Mouse (Mus musculus): ENCODE results near the gene Hils1. TPM values are rescaled to one million over a fixed set of nuclear protein-coding genes. Genes with fewer than 3 reads are reported as not detected.

Gene Hils1
- polyA plus RNA-seq, 1 experiment from 2014 or later, result 0.61 TPM

DNA sequence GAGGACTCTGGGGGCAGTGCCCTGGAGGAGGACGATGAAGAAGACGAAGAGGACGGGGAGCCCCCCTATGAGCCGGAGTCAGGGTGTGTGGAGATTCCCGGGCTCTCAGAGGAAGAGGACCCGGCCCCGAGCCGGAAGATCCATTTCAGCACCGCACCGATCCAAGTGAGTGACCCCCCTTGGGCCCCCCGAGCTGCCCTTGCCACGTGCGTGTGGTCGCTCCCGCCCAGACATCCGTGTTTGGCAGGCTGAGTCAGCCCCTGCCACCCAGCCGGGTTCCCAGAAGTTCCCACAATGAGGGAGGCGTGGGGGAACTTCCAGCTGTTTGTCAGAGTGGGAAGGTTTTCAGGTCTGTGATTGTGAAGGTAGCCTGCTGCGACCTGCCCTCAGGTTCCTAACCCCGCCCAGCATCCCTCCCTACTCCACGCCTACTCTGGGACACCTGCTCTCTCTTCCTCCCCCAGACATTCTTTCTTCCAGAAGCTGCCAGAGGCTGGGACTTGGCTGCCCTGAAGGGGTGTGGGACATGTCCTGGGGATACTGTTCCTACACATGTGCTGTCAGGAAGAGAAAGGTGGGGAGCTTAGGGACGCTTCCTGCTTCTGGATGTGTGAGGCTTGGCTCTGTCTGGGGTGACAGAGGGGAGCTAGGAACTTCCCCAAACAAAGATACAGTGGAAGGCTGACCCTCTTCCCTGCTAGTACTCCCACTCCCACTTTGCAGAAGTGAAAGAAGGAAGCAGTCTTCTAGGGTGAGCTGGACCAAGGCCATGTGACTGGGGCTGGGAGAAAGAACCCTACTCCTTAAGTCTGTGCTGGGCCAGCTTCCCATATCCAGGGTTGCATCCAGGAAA, 25.6 kb downstream of the Hils1 start:
- Histone ChIP-seq H3K4me3 (ENCODE audit: low read depth, low read length) (peak overlapping the region; percentile 91), H3K4me1 (ENCODE audit: control insufficient read depth, insufficient read depth, low read length) (peaks cover 52% of the 10 kb centered on the region), H3K9me3 (ENCODE audit: control insufficient read depth, low read length) (no peaks in the 10 kb centered on the region), H3K27me3 (replicated peaks; ENCODE audit: control insufficient read depth, insufficient read depth, low read length) (no peaks in the 10 kb centered on the region), H3K4me2 (ENCODE audit: low read depth, low read length) (peak overlapping the region; percentile 96), H3K9ac (ENCODE audit: low read depth, low read length) (peak overlapping the region; percentile 92), H3K36me3 (ENCODE audit: control insufficient read depth, insufficient read depth, low read length) (peaks cover 18% of the 10 kb centered on the region), H3K27ac (replicated peaks; ENCODE audit: low read depth, low read length) (0 out of 2 replicates have a peak overlapping the region, but pooled peaks have one; percentile 16)
- WGBS, result 1% methylated on average over 21 of the region's 22 CpGs
- peak; percentile 83 for DNase-seq (ENCODE audit: low spot score)
- ATAC-seq (ENCODE audit: low read depth), result peak; percentile 17; the same call in 1 of the 2 replicates

- peaks cover 39% of the 10 kb centered on the region for H3K4me1 ChIP-seq (ENCODE audit: control insufficient read depth, insufficient read depth, low read length)
- peak overlapping the region; percentile 91 for H3K4me3 ChIP-seq (ENCODE audit: low read depth, low read length)
- H3K36me3 ChIP-seq (ENCODE audit: control insufficient read depth, insufficient read depth, low read length), result peaks cover 32% of the 10 kb centered on the region
- H3K27ac ChIP-seq (replicated peaks; ENCODE audit: low read depth, low read length), result no peak overlapping the region
- no peaks in the 10 kb centered on the region for H3K27me3 ChIP-seq (replicated peaks; ENCODE audit: control insufficient read depth, insufficient read depth, low read length)
- no peak for DNase-seq (ENCODE audit: low spot score)
- H3K4me2 ChIP-seq (ENCODE audit: low read depth, low read length), result peak overlapping the region; percentile 96
- 46% methylated on average over 9 of the region's 10 CpGs for WGBS
- ATAC-seq (ENCODE audit: low read depth), result no peak
- H3K9ac ChIP-seq (ENCODE audit: low read depth, low read length), result peak overlapping the region; percentile 92
- H3K9me3 ChIP-seq (ENCODE audit: control insufficient read depth, low read length), result no peaks in the 10 kb centered on the region
Observed at GRCm38 (mm10) chr11:94994208-94994814, 26.9 kb downstream of the Hils1 start.

DNA sequence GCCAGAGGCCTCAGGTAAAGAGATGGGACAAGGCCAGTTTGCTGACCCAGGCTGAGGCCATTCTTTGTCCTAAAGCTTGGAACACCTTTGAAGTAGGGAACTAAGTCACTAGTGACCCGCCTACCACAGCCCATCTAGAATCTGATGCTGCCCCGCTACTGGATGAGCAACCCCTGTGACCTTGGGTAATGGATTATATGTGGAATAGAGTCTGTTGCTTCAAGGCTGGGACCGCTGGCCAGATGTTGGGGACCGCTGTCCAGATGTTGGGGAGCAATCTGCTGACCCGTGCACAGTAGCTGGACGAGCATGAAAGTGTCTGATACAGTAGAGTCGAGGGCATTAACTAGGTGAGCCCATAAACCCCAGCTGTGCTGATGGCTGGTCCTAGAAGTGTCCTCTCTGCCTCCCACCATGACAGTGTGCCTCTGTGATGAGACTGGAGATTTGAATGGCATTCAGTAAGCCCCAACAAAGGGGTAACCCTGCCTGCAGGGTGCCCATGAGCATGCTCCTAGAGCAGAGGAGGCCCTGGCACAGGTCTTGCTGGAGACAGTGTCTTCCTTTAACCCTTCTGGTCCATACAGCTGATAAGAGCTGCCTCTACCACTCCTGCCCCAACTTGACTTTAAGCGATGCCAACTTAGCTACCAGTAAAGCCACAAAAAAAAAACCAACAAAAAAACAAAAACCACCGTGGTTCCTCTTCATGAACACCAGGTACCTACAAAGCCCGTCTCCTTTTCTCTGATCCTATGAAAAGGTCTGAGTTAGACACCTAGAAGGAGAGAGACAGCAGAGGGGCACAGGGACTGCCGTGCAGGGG, 27.8 kb downstream of the Hils1 start:
- Histone ChIP-seq H3K4me1 (ENCODE audit: control insufficient read depth, insufficient read depth, low read length) (peaks cover 34% of the 10 kb centered on the region), H3K27ac (replicated peaks; ENCODE audit: low read depth, low read length) (no peak overlapping the region; the same call in 1 of the 2 replicates), H3K27me3 (replicated peaks; ENCODE audit: control insufficient read depth, insufficient read depth, low read length) (no peaks in the 10 kb centered on the region), H3K4me2 (ENCODE audit: low read depth, low read length) (peak overlapping the region; percentile 96), H3K9ac (ENCODE audit: low read depth, low read length) (peak overlapping the region; percentile 92), H3K9me3 (ENCODE audit: control insufficient read depth, low read length) (no peaks in the 10 kb centered on the region), H3K36me3 (ENCODE audit: control insufficient read depth, insufficient read depth, low read length) (peaks cover 40% of the 10 kb centered on the region), H3K4me3 (ENCODE audit: low read depth, low read length) (peak overlapping the region; percentile 91)
- DNase-seq (ENCODE audit: low spot score) (no peak), ATAC-seq (ENCODE audit: low read depth) (no peak)
- 86% methylated on average over 11 of the region's 11 CpGs for WGBS

DNA sequence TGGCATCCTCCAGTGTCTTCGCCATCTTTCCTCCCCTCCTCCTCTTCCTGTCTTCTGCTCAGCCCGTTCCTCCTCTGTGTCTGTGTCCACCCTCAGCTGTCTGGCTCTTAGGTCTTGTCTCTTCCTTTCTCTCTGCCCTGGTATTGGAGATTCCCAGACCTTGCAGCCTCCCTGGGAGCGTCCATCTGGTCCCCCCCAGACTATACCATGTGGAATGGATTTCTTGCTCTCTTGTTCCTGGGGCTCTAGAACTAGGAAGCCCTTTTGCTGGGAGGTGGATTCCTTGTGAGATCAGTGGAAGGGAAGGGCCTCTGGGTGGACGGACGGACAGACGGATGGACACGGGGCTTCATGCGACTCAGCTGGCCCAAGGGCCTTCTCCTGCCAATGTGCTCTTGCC, 28.7 kb downstream of the Hils1 start:
- DNase-seq (ENCODE audit: low spot score) (no peak), ATAC-seq (ENCODE audit: low read depth) (no peak)
- Histone ChIP-seq H3K4me1 (ENCODE audit: control insufficient read depth, insufficient read depth, low read length) (peaks cover 29% of the 10 kb centered on the region), H3K27me3 (replicated peaks; ENCODE audit: control insufficient read depth, insufficient read depth, low read length) (no peaks in the 10 kb centered on the region), H3K27ac (replicated peaks; ENCODE audit: low read depth, low read length) (no peak overlapping the region), H3K4me3 (ENCODE audit: low read depth, low read length) (no peak overlapping the region), H3K9me3 (ENCODE audit: control insufficient read depth, low read length) (no peaks in the 10 kb centered on the region), H3K36me3 (ENCODE audit: control insufficient read depth, insufficient read depth, low read length) (peaks cover 49% of the 10 kb centered on the region), H3K4me2 (ENCODE audit: low read depth, low read length) (peak overlapping the region; percentile 96; the same call in 1 of the 2 replicates), H3K9ac (ENCODE audit: low read depth, low read length) (no peak overlapping the region)
- WGBS, result 80% methylated on average over 8 of the region's 8 CpGs

- Histone ChIP-seq H3K36me3 (ENCODE audit: control insufficient read depth, insufficient read depth, low read length) (peaks cover 58% of the 10 kb centered on the region), H3K4me1 (ENCODE audit: control insufficient read depth, insufficient read depth, low read length) (peaks cover 29% of the 10 kb centered on the region)
Observed at GRCm38 (mm10) chr11:94996984-94997383, 29.6 kb downstream of the Hils1 start.

DNA sequence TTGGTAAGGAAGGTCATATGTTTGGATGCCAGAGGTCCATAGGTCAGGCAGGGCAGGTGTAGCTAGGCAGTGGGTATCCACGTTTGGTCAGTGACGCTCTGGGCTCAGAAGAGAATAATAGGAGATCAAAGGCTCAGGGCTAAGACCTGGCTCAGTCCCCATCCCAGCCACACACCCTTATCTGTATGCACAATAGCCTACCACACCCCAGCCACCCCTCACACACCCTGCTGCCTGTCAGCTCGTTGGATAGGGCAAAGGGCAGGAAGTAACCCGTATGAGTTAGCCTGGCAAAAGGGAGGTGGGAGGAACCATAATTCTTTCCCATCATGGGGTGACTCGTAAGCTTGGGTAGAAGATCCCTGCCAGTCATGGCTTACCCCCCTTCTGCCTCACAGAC, 30.2 kb downstream of the Hils1 start:
- H3K4me3 ChIP-seq (ENCODE audit: low read depth, low read length), result no peak overlapping the region
- H3K27me3 ChIP-seq (replicated peaks; ENCODE audit: control insufficient read depth, insufficient read depth, low read length), result no peaks in the 10 kb centered on the region
- no peak overlapping the region for H3K9ac ChIP-seq (ENCODE audit: low read depth, low read length)
- H3K9me3 ChIP-seq (ENCODE audit: control insufficient read depth, low read length), result no peaks in the 10 kb centered on the region
- H3K4me2 ChIP-seq (ENCODE audit: low read depth, low read length), result no peak overlapping the region
- DNase-seq (ENCODE audit: low spot score) (no peak), ATAC-seq (ENCODE audit: low read depth) (no peak)
- peaks cover 64% of the 10 kb centered on the region for H3K36me3 ChIP-seq (ENCODE audit: control insufficient read depth, insufficient read depth, low read length)
- H3K4me1 ChIP-seq (ENCODE audit: control insufficient read depth, insufficient read depth, low read length), result peaks cover 29% of the 10 kb centered on the region
- no peak overlapping the region for H3K27ac ChIP-seq (replicated peaks; ENCODE audit: low read depth, low read length)
- WGBS, result 80% methylated on average over 5 of the region's 5 CpGs

More at GRCm38 (mm10) chr11:94996984-94997383, 29.6 kb downstream of the Hils1 start:
- H3K9ac ChIP-seq (ENCODE audit: low read depth, low read length), result no peak overlapping the region
- H3K4me2 ChIP-seq (ENCODE audit: low read depth, low read length), result no peak overlapping the region
- DNase-seq (ENCODE audit: low spot score), result no peak
- ATAC-seq (ENCODE audit: low read depth), result no peak
- 92% methylated on average over 6 of the region's 6 CpGs for WGBS
- no peak overlapping the region for H3K4me3 ChIP-seq (ENCODE audit: low read depth, low read length)
- H3K9me3 ChIP-seq (ENCODE audit: control insufficient read depth, low read length), result no peaks in the 10 kb centered on the region
- no peak overlapping the region for H3K27ac ChIP-seq (replicated peaks; ENCODE audit: low read depth, low read length)
- no peaks in the 10 kb centered on the region for H3K27me3 ChIP-seq (replicated peaks; ENCODE audit: control insufficient read depth, insufficient read depth, low read length)

DNA sequence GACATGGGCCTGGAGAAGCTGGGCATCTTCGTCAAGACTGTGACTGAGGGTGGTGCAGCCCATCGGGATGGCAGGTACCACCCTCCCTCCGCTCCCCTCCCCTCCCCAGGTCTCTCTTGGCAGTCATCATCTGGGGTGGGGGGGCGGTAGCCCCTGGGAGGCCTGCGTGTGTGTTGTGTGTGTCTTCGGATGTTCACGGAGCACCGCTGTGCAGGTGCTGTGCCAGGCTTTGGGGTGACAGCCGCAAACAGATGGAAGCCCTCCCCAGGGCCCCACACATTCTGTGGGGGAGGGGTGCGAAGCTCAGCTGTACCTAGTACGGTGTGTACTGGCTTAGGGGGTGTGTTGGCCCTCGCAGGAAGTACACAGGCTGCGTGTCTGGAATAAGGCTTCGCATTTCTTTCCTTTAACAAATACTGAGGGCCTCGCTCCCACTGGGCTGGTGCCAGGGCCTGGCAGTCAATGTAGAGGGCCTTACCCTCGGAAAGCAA, 30.7 kb downstream of the Hils1 start:
- no peak overlapping the region for H3K9ac ChIP-seq (ENCODE audit: low read depth, low read length)

GRCm38 (mm10) chr11:95000128-95000527, 32.7 kb downstream of the Hils1 start:
- H3K4me1 ChIP-seq (ENCODE audit: control insufficient read depth, insufficient read depth, low read length), result peaks cover 7% of the 10 kb centered on the region
- DNase-seq (ENCODE audit: low spot score) (no peak), ATAC-seq (ENCODE audit: low read depth) (no peak)
- 0 out of 2 replicates have a peak overlapping the region, but pooled peaks have one; percentile 16 for H3K27ac ChIP-seq (replicated peaks; ENCODE audit: low read depth, low read length)
- WGBS, result 76% methylated on average over 8 of the region's 8 CpGs
- H3K27me3 ChIP-seq (replicated peaks; ENCODE audit: control insufficient read depth, insufficient read depth, low read length), result no peaks in the 10 kb centered on the region
- no peak overlapping the region for H3K9ac ChIP-seq (ENCODE audit: low read depth, low read length)
- no peak overlapping the region for H3K4me2 ChIP-seq (ENCODE audit: low read depth, low read length)
- H3K4me3 ChIP-seq (ENCODE audit: low read depth, low read length), result no peak overlapping the region
- H3K9me3 ChIP-seq (ENCODE audit: control insufficient read depth, low read length), result no peaks in the 10 kb centered on the region
- peaks cover 89% of the 10 kb centered on the region for H3K36me3 ChIP-seq (ENCODE audit: control insufficient read depth, insufficient read depth, low read length)

More for the DNA sequence above, 30.7 kb downstream of the Hils1 start:
- H3K4me2 ChIP-seq (ENCODE audit: low read depth, low read length), result no peak overlapping the region
- H3K9me3 ChIP-seq (ENCODE audit: control insufficient read depth, low read length), result no peaks in the 10 kb centered on the region
- DNase-seq (ENCODE audit: low spot score) (no peak), ATAC-seq (ENCODE audit: low read depth) (0 out of 2 replicates have a peak, but pooled peaks have one; percentile 7)
- no peak overlapping the region for H3K4me3 ChIP-seq (ENCODE audit: low read depth, low read length)
- no peak overlapping the region for H3K27ac ChIP-seq (replicated peaks; ENCODE audit: low read depth, low read length)
- H3K36me3 ChIP-seq (ENCODE audit: control insufficient read depth, insufficient read depth, low read length), result peaks cover 69% of the 10 kb centered on the region
- WGBS, result 83% methylated on average over 14 of the region's 16 CpGs
- H3K27me3 ChIP-seq (replicated peaks; ENCODE audit: control insufficient read depth, insufficient read depth, low read length), result no peaks in the 10 kb centered on the region
- peaks cover 28% of the 10 kb centered on the region for H3K4me1 ChIP-seq (ENCODE audit: control insufficient read depth, insufficient read depth, low read length)
